Mouse (Mus musculus) embryo, embryonic 10.5 days (tissue): ENCODE data around the gene Tmem185b.

Source experiments
- DNase-seq: peaks from one replicate; pipeline ENCODE4 v3.0.0-alpha.2; 2015; ENCODE audit warnings: low spot score

Tmem185b gene

GRCm38 (mm10) chr1:119503808-119504207, 22.2 kb upstream of the Tmem185b start:
- DNase-seq, result no peak

- DNase-seq, result peak; percentile 98
Measured at GRCm38 (mm10) chr1:119504260-119505062, 21.5 kb upstream of the Tmem185b start, which contains the start of gene Ralb. TSS of gene Ralb (minus strand) at chr1:119504794.

GRCm38 (mm10) chr1:119505951-119506350, 20.0 kb upstream of the Tmem185b start:
- no peak for DNase-seq

GRCm38 (mm10) chr1:119508548-119508947, 17.4 kb upstream of the Tmem185b start:
- no peak for DNase-seq

GRCm38 (mm10) chr1:119509474-119509873, 16.5 kb upstream of the Tmem185b start:
- no peak for DNase-seq

- DNase-seq, result no peak
Measured at GRCm38 (mm10) chr1:119510409-119510808, 15.6 kb upstream of the Tmem185b start.

- peak; percentile 23 for DNase-seq
Measured at GRCm38 (mm10) chr1:119510857-119511256, 15.1 kb upstream of the Tmem185b start.

GRCm38 (mm10) chr1:119518060-119518459, 7.9 kb upstream of the Tmem185b start:
- DNase-seq, result no peak

GRCm38 (mm10) chr1:119518786-119519185, 7.2 kb upstream of the Tmem185b start:
- DNase-seq, result no peak

- DNase-seq, result no peak
Measured at GRCm38 (mm10) chr1:119519286-119519685, 6.7 kb upstream of the Tmem185b start.

- DNase-seq, result no peak
Measured at GRCm38 (mm10) chr1:119521029-119521428, 4.9 kb upstream of the Tmem185b start.

- no peak for DNase-seq
Measured at GRCm38 (mm10) chr1:119521681-119522080, 4.3 kb upstream of the Tmem185b start.

GRCm38 (mm10) chr1:119522726-119523125, 3.2 kb upstream of the Tmem185b start:
- no peak for DNase-seq

- no peak for DNase-seq
Measured at GRCm38 (mm10) chr1:119523369-119523768, 2.6 kb upstream of the Tmem185b start.

GRCm38 (mm10) chr1:119523826-119524225, 2.1 kb upstream of the Tmem185b start:
- no peak for DNase-seq

- DNase-seq, result no peak
Measured at GRCm38 (mm10) chr1:119525004-119525444, 936 bp upstream of the Tmem185b start.

GRCm38 (mm10) chr1:119530941-119531340, 5.0 kb downstream of the Tmem185b start:
- no peak for DNase-seq

GRCm38 (mm10) chr1:119532165-119532564, 6.2 kb downstream of the Tmem185b start:
- no peak for DNase-seq

- no peak for DNase-seq
Measured at GRCm38 (mm10) chr1:119533093-119533805, 7.3 kb downstream of the Tmem185b start.

GRCm38 (mm10) chr1:119534341-119534740, 8.4 kb downstream of the Tmem185b start:
- DNase-seq, result no peak

- DNase-seq, result no peak
Measured at GRCm38 (mm10) chr1:119536122-119536521, 10.2 kb downstream of the Tmem185b start.

GRCm38 (mm10) chr1:119537651-119538050, 11.7 kb downstream of the Tmem185b start:
- no peak for DNase-seq

GRCm38 (mm10) chr1:119539252-119539651, 13.3 kb downstream of the Tmem185b start:
- no peak for DNase-seq
